Mouse (Mus musculus): ENCODE data around the gene Krtap21-1. TPM values are rescaled to one million over a fixed set of nuclear protein-coding genes. Genes with fewer than 3 reads are reported as not detected.

The Krtap21-1 gene
- not detected in 2 replicates for polyA plus RNA-seq (2015; fragmentation: Nextera tagmentation; extraction: Ambion mirVana)

GRCm38 (mm10) chr16:89403768-89404167 lies at the start of gene Krtap21-1:
Gene Krtap21-1, minus strand, starts transcription at chr16:89403868.
- Histone ChIP-seq H3K27ac (no peak within 1 kb of the TSS), H3K36me3 (no peaks in the 10 kb centered on the region), H3K4me2 (no peak within 1 kb of the TSS), H3K4me1 (no peaks in the 10 kb centered on the region), H3K27me3 (no peaks in the 10 kb centered on the region), H3K9ac (no peak within 1 kb of the TSS), H3K9me3 (no peaks in the 10 kb centered on the region), H3K4me3 (no peak within 1 kb of the TSS)
- WGBS, result 83% methylated on average over 2 of the region's 2 CpGs
- no peak for ATAC-seq (ENCODE audit: insufficient number of reproducible peaks, insufficient read depth, low FRiP score, low TSS enrichment, low read depth)

- Histone ChIP-seq H3K4me2 (no peak overlapping the region), H3K36me3 (no peaks in the 10 kb centered on the region), H3K9me3 (no peaks in the 10 kb centered on the region), H3K4me1 (no peaks in the 10 kb centered on the region), H3K27me3 (no peaks in the 10 kb centered on the region), H3K9ac (no peak overlapping the region), H3K27ac (no peak overlapping the region), H3K4me3 (no peak overlapping the region)
- 80% methylated on average over 2 of the region's 2 CpGs for WGBS
- no peak for ATAC-seq (ENCODE audit: insufficient number of reproducible peaks, insufficient read depth, low FRiP score, low TSS enrichment, low read depth)
Measured at GRCm38 (mm10) chr16:89429586-89429985, 25.9 kb upstream of the Krtap21-1 start.

- no peak overlapping the region for H3K4me3 ChIP-seq
- no peak overlapping the region for H3K4me2 ChIP-seq
- H3K36me3 ChIP-seq, result no peaks in the 10 kb centered on the region
- no peak overlapping the region for H3K27ac ChIP-seq
- H3K9ac ChIP-seq, result no peak overlapping the region
- no peak for ATAC-seq (ENCODE audit: insufficient number of reproducible peaks, insufficient read depth, low FRiP score, low TSS enrichment, low read depth)
- no peaks in the 10 kb centered on the region for H3K4me1 ChIP-seq
- 86% methylated on average over 5 of the region's 5 CpGs for WGBS
- H3K9me3 ChIP-seq, result no peaks in the 10 kb centered on the region
- H3K27me3 ChIP-seq, result no peaks in the 10 kb centered on the region
Measured at GRCm38 (mm10) chr16:89425310-89425709, 21.6 kb upstream of the Krtap21-1 start.

GRCm38 (mm10) chr16:89420011-89420410 lies 16.3 kb upstream of the Krtap21-1 start, which contains the start of gene Krtap6-2:
Gene Krtap6-2, minus strand, starts transcription at chr16:89420111.
- no peaks in the 10 kb centered on the region for H3K9me3 ChIP-seq
- no peaks in the 10 kb centered on the region for H3K4me1 ChIP-seq
- H3K36me3 ChIP-seq, result no peaks in the 10 kb centered on the region
- no peak within 1 kb of the TSS for H3K9ac ChIP-seq
- H3K27me3 ChIP-seq, result no peaks in the 10 kb centered on the region
- H3K27ac ChIP-seq, result no peak within 1 kb of the TSS
- no peak within 1 kb of the TSS for H3K4me2 ChIP-seq
- ATAC-seq (ENCODE audit: insufficient number of reproducible peaks, insufficient read depth, low FRiP score, low TSS enrichment, low read depth), result no peak
- WGBS, result 91% methylated on average over 3 of the region's 3 CpGs
- no peak within 1 kb of the TSS for H3K4me3 ChIP-seq

GRCm38 (mm10) chr16:89416311-89416710 lies 12.6 kb upstream of the Krtap21-1 start:
- WGBS, result 86% methylated on average over 3 of the region's 3 CpGs
- no peaks in the 10 kb centered on the region for H3K4me1 ChIP-seq
- no peaks in the 10 kb centered on the region for H3K36me3 ChIP-seq
- H3K27ac ChIP-seq, result no peak overlapping the region
- H3K9me3 ChIP-seq, result no peaks in the 10 kb centered on the region
- ATAC-seq (ENCODE audit: insufficient number of reproducible peaks, insufficient read depth, low FRiP score, low TSS enrichment, low read depth), result no peak
- H3K9ac ChIP-seq, result no peak overlapping the region
- H3K4me2 ChIP-seq, result no peak overlapping the region
- no peaks in the 10 kb centered on the region for H3K27me3 ChIP-seq
- no peak overlapping the region for H3K4me3 ChIP-seq

GRCm38 (mm10) chr16:89410345-89411068 lies 6.8 kb upstream of the Krtap21-1 start:
- no peak for ATAC-seq (ENCODE audit: insufficient number of reproducible peaks, insufficient read depth, low FRiP score, low TSS enrichment, low read depth)
- 77% methylated on average over 5 of the region's 5 CpGs for WGBS

GRCm38 (mm10) chr16:89372734-89373461 lies 30.8 kb downstream of the Krtap21-1 start:
- no peaks in the 10 kb centered on the region for H3K4me1 ChIP-seq
- H3K36me3 ChIP-seq, result no peaks in the 10 kb centered on the region
- no peak overlapping the region for H3K4me3 ChIP-seq
- no peak overlapping the region for H3K27ac ChIP-seq
- ATAC-seq (ENCODE audit: insufficient number of reproducible peaks, insufficient read depth, low FRiP score, low TSS enrichment, low read depth), result no peak
- H3K27me3 ChIP-seq, result no peaks in the 10 kb centered on the region
- H3K9ac ChIP-seq, result no peak overlapping the region
- WGBS, result 75% methylated on average over 2 of the region's 2 CpGs
- H3K9me3 ChIP-seq, result no peaks in the 10 kb centered on the region
- H3K4me2 ChIP-seq, result no peak overlapping the region

More at GRCm38 (mm10) chr16:89410345-89411068, 6.8 kb upstream of the Krtap21-1 start:
- Histone ChIP-seq H3K36me3 (no peaks in the 10 kb centered on the region), H3K27me3 (no peaks in the 10 kb centered on the region), H3K9ac (no peak overlapping the region), H3K4me3 (no peak overlapping the region), H3K9me3 (no peaks in the 10 kb centered on the region), H3K4me1 (no peaks in the 10 kb centered on the region), H3K4me2 (no peak overlapping the region), H3K27ac (no peak overlapping the region)

Other genes starting within 250 kb of the Krtap21-1 start
- gene Gm9789, start 245.9 kb downstream of the Krtap21-1 start, polyA plus RNA-seq (2015; fragmentation: Nextera tagmentation; extraction: Ambion mirVana), result not detected in 2 replicates
- gene Gm7735, start 234.4 kb downstream of the Krtap21-1 start, polyA plus RNA-seq (2015; fragmentation: Nextera tagmentation; extraction: Ambion mirVana), result not detected in 2 replicates
- gene 1110057P08Rik, start 229.1 kb downstream of the Krtap21-1 start, polyA plus RNA-seq (2015; fragmentation: Nextera tagmentation; extraction: Ambion mirVana), result not detected in 2 replicates
- not detected in 2 replicates for gene Krtap20-2, start 198.0 kb downstream of the Krtap21-1 start, polyA plus RNA-seq (2015; fragmentation: Nextera tagmentation; extraction: Ambion mirVana)
- gene Krtap6-2, start 16.2 kb upstream of the Krtap21-1 start, polyA plus RNA-seq (2015; fragmentation: Nextera tagmentation; extraction: Ambion mirVana), result not detected in 2 replicates
- not detected in 2 replicates for gene Krtap8-1, start 84.1 kb upstream of the Krtap21-1 start, polyA plus RNA-seq (2015; fragmentation: Nextera tagmentation; extraction: Ambion mirVana)
- gene Krtap7-1, start 104.5 kb upstream of the Krtap21-1 start, polyA plus RNA-seq (2015; fragmentation: Nextera tagmentation; extraction: Ambion mirVana), result not detected in 2 replicates
- gene Krtap11-1, start 167.3 kb upstream of the Krtap21-1 start, polyA plus RNA-seq (2015; fragmentation: Nextera tagmentation; extraction: Ambion mirVana), result not detected in 2 replicates

All from embryonic facial prominence, embryonic 13.5 days (tissue).